In genomic region chr14:54568694-54569414, GRCm38 (mm10) we compare ENCODE assay signal across 9 mouse cellular contexts. TPM values are rescaled to one million over a fixed set of nuclear protein-coding genes. Genes with fewer than 3 reads are reported as not detected.
DNase-seq lines count a peak whose midpoint lies in the region; ATAC-seq and TF ChIP-seq lines count a peak whose summit lies in the region.
"Had no signal": no experiment of that assay in that cellular context is flagged by ENCODE, and none has a peak within 500 bp of the region (broad histone marks: within the 10 kb centered on the region; RNA-seq: fewer than 3 reads in every experiment).

No protein-coding gene starts in this region.

- no peak for ATAC-seq in intestine, embryonic 14.5 days (replicated peaks; ENCODE audit: low FRiP score, low TSS enrichment, low read depth)
- ATAC-seq in intestine, embryonic 15.5 days = no peak
- 0 out of 2 replicates have a peak, but pooled peaks have one; percentile 1 for ATAC-seq in heart, embryonic 16.5 days (replicated peaks; ENCODE audit: extremely low read depth, insufficient read depth, low FRiP score)

- no peak for TF ChIP-seq POLR2A in brain, embryonic 14.5 days (IDR thresholded peaks at IDR 0.05; ENCODE audit: borderline replicate concordance, extremely low read depth, insufficient read depth, insufficient read length, poor library complexity, severe bottlenecking)

- DNase-seq in intestine, embryonic 14.5 days (ENCODE audit: low spot score) = peak; percentile 89
- peak; percentile 90 for DNase-seq in brain, embryonic 14.5 days (ENCODE audit: low read depth)
- peak; percentile 53 for DNase-seq in fibroblast of lung, adult 2 months (ENCODE audit: low read depth)
- peak; percentile 63 to 80 for DNase-seq in layer of hippocampus, postnatal 25 days (ENCODE audit: extremely low spot score in 1 of 2, low spot score in 1 of 2)
- peak; percentile 63 to 83 for DNase-seq in lung, postnatal 4 days
- DNase-seq in spleen, adult 12 weeks (ENCODE audit: low spot score) = peak; percentile 45

- no peaks in the 10 kb centered on the region for H3K27me3 ChIP-seq in intestine, embryonic 14.5 days (replicated peaks; ENCODE audit: control insufficient read depth, insufficient read depth, low read length)
- no peaks in the 10 kb centered on the region for H3K27me3 ChIP-seq in intestine, embryonic 15.5 days (replicated peaks)
- H3K27me3 ChIP-seq in heart, embryonic 16.5 days (ENCODE audit: control insufficient read depth, insufficient read depth, low read length) = no peaks in the 10 kb centered on the region
- H3K27me3 ChIP-seq: neural tube, embryonic 12.5 days had no signal

- WGBS in intestine, embryonic 14.5 days = 72% methylated on average over 15 of the region's 15 CpGs
- 74% methylated on average over 15 of the region's 15 CpGs for WGBS in intestine, embryonic 15.5 days
- WGBS in heart, embryonic 16.5 days = 69% methylated on average over 15 of the region's 15 CpGs

- no peak overlapping the region for H3K4me2 ChIP-seq in intestine, embryonic 14.5 days (ENCODE audit: low read length)
- no peak overlapping the region for H3K4me2 ChIP-seq in intestine, embryonic 15.5 days (replicated peaks)
- no peak overlapping the region for H3K4me2 ChIP-seq in heart, embryonic 16.5 days (ENCODE audit: low read depth, low read length)
- H3K4me2 ChIP-seq: neural tube, embryonic 12.5 days had no signal

- peaks cover 59% of the 10 kb centered on the region for H3K36me3 ChIP-seq in intestine, embryonic 14.5 days (ENCODE audit: control insufficient read depth, insufficient read depth, low read length)
- peaks cover 26% of the 10 kb centered on the region for H3K36me3 ChIP-seq in intestine, embryonic 15.5 days
- H3K36me3 ChIP-seq in heart, embryonic 16.5 days (ENCODE audit: control insufficient read depth, insufficient read depth) = peaks cover 23% of the 10 kb centered on the region

- peak; percentile 88 for TF ChIP-seq CTCF in brain, embryonic 14.5 days (IDR thresholded peaks at IDR 0.05; ENCODE audit: borderline replicate concordance, extremely low read depth, insufficient read depth, insufficient read length)

- H3K9ac ChIP-seq in intestine, embryonic 14.5 days (ENCODE audit: low read length) = no peak overlapping the region
- no peak overlapping the region for H3K9ac ChIP-seq in intestine, embryonic 15.5 days
- H3K9ac ChIP-seq in heart, embryonic 16.5 days (ENCODE audit: low read length) = no peak overlapping the region
- H3K9ac ChIP-seq: neural tube, embryonic 12.5 days had no signal

- peaks cover 18% of the 10 kb centered on the region for H3K4me1 ChIP-seq in intestine, embryonic 14.5 days (replicated peaks; ENCODE audit: control insufficient read depth, insufficient read depth, low read length)
- peaks cover 25% of the 10 kb centered on the region for H3K4me1 ChIP-seq in intestine, embryonic 15.5 days (replicated peaks)
- H3K4me1 ChIP-seq in heart, embryonic 16.5 days (ENCODE audit: control insufficient read depth, insufficient read depth, low read length) = peaks cover 31% of the 10 kb centered on the region

- H3K4me3 ChIP-seq in intestine, embryonic 14.5 days (ENCODE audit: low read depth, low read length) = no peak overlapping the region
- no peak overlapping the region for H3K4me3 ChIP-seq in intestine, embryonic 15.5 days (replicated peaks)
- no peak overlapping the region for H3K4me3 ChIP-seq in heart, embryonic 16.5 days (ENCODE audit: low read length)
- H3K4me3 ChIP-seq: neural tube, embryonic 12.5 days had no signal

- H3K27ac ChIP-seq in intestine, embryonic 14.5 days (ENCODE audit: low read depth) = no peak overlapping the region
- H3K27ac ChIP-seq in intestine, embryonic 15.5 days = no peak overlapping the region
- peak overlapping the region; percentile 50; the same call in 1 of the 2 replicates for H3K27ac ChIP-seq in heart, embryonic 16.5 days (ENCODE audit: low read length)
- H3K27ac ChIP-seq: neural tube, embryonic 12.5 days had no signal

- no peaks in the 10 kb centered on the region for H3K9me3 ChIP-seq in intestine, embryonic 14.5 days (ENCODE audit: control insufficient read depth, low read length)
- H3K9me3 ChIP-seq in intestine, embryonic 15.5 days = no peaks in the 10 kb centered on the region
- no peaks in the 10 kb centered on the region for H3K9me3 ChIP-seq in heart, embryonic 16.5 days (replicated peaks; ENCODE audit: control insufficient read depth, low read length)
- H3K9me3 ChIP-seq: neural tube, embryonic 12.5 days had no signal

RNA-seq across cellular contexts. Expression of gene Ajuba, which starts 8.5 kb away (rescaled TPM):
- 14.5 and 19.0 TPM in 2 replicates for polyA plus RNA-seq in intestine, embryonic 14.5 days (2014; fragmentation: Nextera tagmentation; extraction: Ambion mirVana)
- polyA plus RNA-seq in intestine, embryonic 15.5 days (2015; fragmentation: Nextera tagmentation; extraction: Ambion mirVana) = 18.2 and 19.0 TPM in 2 replicates
- polyA plus RNA-seq in brain, embryonic 14.5 days (2012; rRNA removed) = 17.6 and 17.9 TPM in 2 replicates
- 24.9 and 25.5 TPM in 2 replicates for polyA plus RNA-seq in heart, embryonic 16.5 days (2015; fragmentation: Nextera tagmentation; extraction: Ambion mirVana)
- 1 to 10 TPM; 1.3 to 2.4 TPM for total RNA-seq in layer of hippocampus, postnatal 25 days (2021)

RNA-seq across cellular contexts. Expression of gene Haus4, which starts 14.4 kb away (rescaled TPM):
- polyA plus RNA-seq in intestine, embryonic 14.5 days (2014; fragmentation: Nextera tagmentation; extraction: Ambion mirVana) = 57.9 and 58.2 TPM in 2 replicates
- polyA plus RNA-seq in intestine, embryonic 15.5 days (2015; fragmentation: Nextera tagmentation; extraction: Ambion mirVana) = 53.9 and 57.2 TPM in 2 replicates
- polyA plus RNA-seq in brain, embryonic 14.5 days (2012; rRNA removed) = 15.5 and 18.8 TPM in 2 replicates
- 39.7 and 47.0 TPM in 2 replicates for polyA plus RNA-seq in heart, embryonic 16.5 days (2015; fragmentation: Nextera tagmentation; extraction: Ambion mirVana)
- 1 to 10 TPM; 2.4 to 3.9 TPM for total RNA-seq in layer of hippocampus, postnatal 25 days (2021)

RNA-seq across cellular contexts. Expression of gene 4931414P19Rik, which starts 36.9 kb away (rescaled TPM):
- polyA plus RNA-seq in intestine, embryonic 14.5 days (2014; fragmentation: Nextera tagmentation; extraction: Ambion mirVana) = 6.6 and 7.1 TPM in 2 replicates
- 6.0 and 8.2 TPM in 2 replicates for polyA plus RNA-seq in intestine, embryonic 15.5 days (2015; fragmentation: Nextera tagmentation; extraction: Ambion mirVana)
- 12.8 and 14.5 TPM in 2 replicates for polyA plus RNA-seq in brain, embryonic 14.5 days (2012; rRNA removed)
- polyA plus RNA-seq in heart, embryonic 16.5 days (2015; fragmentation: Nextera tagmentation; extraction: Ambion mirVana) = 6.7 and 7.8 TPM in 2 replicates
- 1 to 10 TPM; 5.4 to 8.4 TPM for total RNA-seq in layer of hippocampus, postnatal 25 days (2021)

RNA-seq across cellular contexts. Expression of gene Psmb5, which starts 49.0 kb away (rescaled TPM):
- 395 and 412 TPM in 2 replicates for polyA plus RNA-seq in intestine, embryonic 14.5 days (2014; fragmentation: Nextera tagmentation; extraction: Ambion mirVana)
- 360 and 408 TPM in 2 replicates for polyA plus RNA-seq in intestine, embryonic 15.5 days (2015; fragmentation: Nextera tagmentation; extraction: Ambion mirVana)
- polyA plus RNA-seq in brain, embryonic 14.5 days (2012; rRNA removed) = 257 and 335 TPM in 2 replicates
- 358 and 367 TPM in 2 replicates for polyA plus RNA-seq in heart, embryonic 16.5 days (2015; fragmentation: Nextera tagmentation; extraction: Ambion mirVana)
- total RNA-seq in layer of hippocampus, postnatal 25 days (2021) = 100 to 1,000 TPM; 208 to 218 TPM

RNA-seq across cellular contexts. Expression of gene Prmt5, which starts 51.5 kb away (rescaled TPM):
- polyA plus RNA-seq in intestine, embryonic 14.5 days (2014; fragmentation: Nextera tagmentation; extraction: Ambion mirVana) = 89.6 and 99.5 TPM in 2 replicates
- polyA plus RNA-seq in intestine, embryonic 15.5 days (2015; fragmentation: Nextera tagmentation; extraction: Ambion mirVana) = 78.0 and 80.0 TPM in 2 replicates
- polyA plus RNA-seq in brain, embryonic 14.5 days (2012; rRNA removed) = 88.7 and 95.5 TPM in 2 replicates
- 55.3 and 57.8 TPM in 2 replicates for polyA plus RNA-seq in heart, embryonic 16.5 days (2015; fragmentation: Nextera tagmentation; extraction: Ambion mirVana)
- 10 to 100 TPM; 53.6 to 61.4 TPM for total RNA-seq in layer of hippocampus, postnatal 25 days (2021)
